Mouse (Mus musculus): Measurements from ENCODE around the gene Cd101. TPM values are rescaled to one million over a fixed set of nuclear protein-coding genes. Genes with fewer than 3 reads are reported as not detected.

The Cd101 gene
- polyA plus RNA-seq, 1 experiment from 2014 or later: 0.37 TPM

- WGBS: 67% methylated on average over 7 of the region's 7 CpGs
- Histone ChIP-seq H3K9ac (peak overlapping the region; percentile 50), H3K27me3 (replicated peaks) (no peaks in the 10 kb centered on the region), H3K4me2 (0 out of 2 replicates have a peak overlapping the region, but pooled peaks have one; percentile 10), H3K9me3 (no peaks in the 10 kb centered on the region), H3K27ac (replicated peaks) (peak overlapping the region; percentile 87), H3K36me3 (peaks cover 91% of the 10 kb centered on the region), H3K4me3 (no peak overlapping the region), H3K4me1 (peaks cover 25% of the 10 kb centered on the region)
- ATAC-seq (ENCODE audit: extremely low read depth, insufficient number of reproducible peaks, low FRiP score, low TSS enrichment): no peak
These were observed 67.9 kb downstream of the Cd101 start for GRCm38 (mm10) chr3:100961501-100961900.

GRCm38 (mm10) chr3:100961007-100961406 lies 68.3 kb downstream of the Cd101 start:
- Histone ChIP-seq H3K9ac (peak overlapping the region; percentile 50; the same call in 1 of the 2 replicates), H3K27ac (replicated peaks) (peak overlapping the region; percentile 87), H3K4me1 (peaks cover 25% of the 10 kb centered on the region), H3K4me3 (no peak overlapping the region), H3K27me3 (replicated peaks) (no peaks in the 10 kb centered on the region), H3K36me3 (peaks cover 92% of the 10 kb centered on the region), H3K4me2 (0 out of 2 replicates have a peak overlapping the region, but pooled peaks have one; percentile 10), H3K9me3 (no peaks in the 10 kb centered on the region)
- ATAC-seq (ENCODE audit: extremely low read depth, insufficient number of reproducible peaks, low FRiP score, low TSS enrichment): no peak; the same call in 1 of the 2 replicates
- 40% methylated on average over 5 of the region's 5 CpGs for WGBS

- no peaks in the 10 kb centered on the region for H3K9me3 ChIP-seq
- no peak overlapping the region for H3K9ac ChIP-seq
- no peak for ATAC-seq (ENCODE audit: extremely low read depth, insufficient number of reproducible peaks, low FRiP score, low TSS enrichment)
- no peaks in the 10 kb centered on the region for H3K4me1 ChIP-seq
- no peak overlapping the region for H3K27ac ChIP-seq (replicated peaks)
- H3K36me3 ChIP-seq: peaks cover 98% of the 10 kb centered on the region
- H3K4me2 ChIP-seq: no peak overlapping the region
- no peaks in the 10 kb centered on the region for H3K27me3 ChIP-seq (replicated peaks)
- no peak overlapping the region for H3K4me3 ChIP-seq
These were observed 74.7 kb downstream of the Cd101 start for GRCm38 (mm10) chr3:100954616-100955015.

GRCm38 (mm10) chr3:100951531-100951930 lies 77.8 kb downstream of the Cd101 start:
- Histone ChIP-seq H3K4me1 (0 out of 2 replicates have a peak, but pooled peaks cover 3% of the 10 kb centered on the region), H3K27me3 (replicated peaks) (no peaks in the 10 kb centered on the region), H3K36me3 (peaks cover 96% of the 10 kb centered on the region), H3K9ac (no peak overlapping the region), H3K4me2 (no peak overlapping the region), H3K27ac (replicated peaks) (no peak overlapping the region), H3K4me3 (no peak overlapping the region), H3K9me3 (no peaks in the 10 kb centered on the region)
- ATAC-seq (ENCODE audit: extremely low read depth, insufficient number of reproducible peaks, low FRiP score, low TSS enrichment): no peak
- 89% methylated on average over 4 of the region's 4 CpGs for WGBS

GRCm38 (mm10) chr3:100947286-100947685 lies 82.1 kb downstream of the Cd101 start:
- H3K4me2 ChIP-seq: no peak overlapping the region
- no peaks in the 10 kb centered on the region for H3K27me3 ChIP-seq (replicated peaks)
- no peak for ATAC-seq (ENCODE audit: extremely low read depth, insufficient number of reproducible peaks, low FRiP score, low TSS enrichment)
- H3K9me3 ChIP-seq: no peaks in the 10 kb centered on the region
- no peak overlapping the region for H3K27ac ChIP-seq (replicated peaks)
- H3K4me1 ChIP-seq: 0 out of 2 replicates have a peak, but pooled peaks cover 3% of the 10 kb centered on the region
- H3K4me3 ChIP-seq: no peak overlapping the region
- 74% methylated on average over 8 of the region's 8 CpGs for WGBS
- no peak overlapping the region for H3K9ac ChIP-seq
- H3K36me3 ChIP-seq: peaks cover 97% of the 10 kb centered on the region

Other genes starting within 250 kb of the Cd101 start
- 0.09 and 0.19 TPM in 2 replicates for gene Vtcn1, start 204.1 kb downstream of the Cd101 start, polyA plus RNA-seq (2015; fragmentation: Nextera tagmentation; extraction: Ambion mirVana)
- gene Trim45, start 107.4 kb downstream of the Cd101 start, polyA plus RNA-seq (2015; fragmentation: Nextera tagmentation; extraction: Ambion mirVana): 3.6 and 3.8 TPM in 2 replicates
- gene Ttf2, start 59.9 kb downstream of the Cd101 start, polyA plus RNA-seq (2015; fragmentation: Nextera tagmentation; extraction: Ambion mirVana): 10.4 and 11.7 TPM in 2 replicates
- 5.1 and 6.8 TPM in 2 replicates for gene Ptgfrn, start 80.7 kb upstream of the Cd101 start, polyA plus RNA-seq (2015; fragmentation: Nextera tagmentation; extraction: Ambion mirVana)